Mouse (Mus musculus): ENCODE measurements at regions not wholly inside any gene's neighbourhood (a gene's known extent, or its start where the extent isn't known, plus 50 kb on each side); places are given as distances from the start of the nearest gene placed in this dataset.
"Not testable (repeated sequence)": the region's sequence is repeated elsewhere in the genome, so short reads cannot be mapped to it uniquely, and the experiment has no call there.

DNA sequence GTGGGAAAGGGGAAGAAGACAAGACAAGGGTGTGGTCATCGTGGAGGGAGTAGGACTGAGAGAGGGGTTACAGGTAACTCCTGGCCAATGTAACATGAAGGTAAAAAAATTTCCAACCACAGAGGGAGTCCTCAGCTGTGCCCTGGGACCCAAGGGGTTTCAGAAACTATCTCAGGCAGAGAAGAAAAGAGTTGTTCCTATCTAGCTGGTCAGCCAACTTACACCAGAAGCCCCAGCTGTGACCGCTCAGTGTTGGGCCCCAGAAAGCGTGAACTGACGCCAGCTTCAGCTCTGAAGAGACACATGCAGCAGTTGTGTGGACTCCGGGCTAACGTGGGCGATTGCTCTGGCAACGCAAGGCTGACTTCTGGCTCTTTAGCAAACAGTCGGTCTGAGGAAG, 52.2 kb downstream of the Rhob start:
- no peak for DNase-seq (ENCODE audit: low spot score in 2 of 2)

DNA sequence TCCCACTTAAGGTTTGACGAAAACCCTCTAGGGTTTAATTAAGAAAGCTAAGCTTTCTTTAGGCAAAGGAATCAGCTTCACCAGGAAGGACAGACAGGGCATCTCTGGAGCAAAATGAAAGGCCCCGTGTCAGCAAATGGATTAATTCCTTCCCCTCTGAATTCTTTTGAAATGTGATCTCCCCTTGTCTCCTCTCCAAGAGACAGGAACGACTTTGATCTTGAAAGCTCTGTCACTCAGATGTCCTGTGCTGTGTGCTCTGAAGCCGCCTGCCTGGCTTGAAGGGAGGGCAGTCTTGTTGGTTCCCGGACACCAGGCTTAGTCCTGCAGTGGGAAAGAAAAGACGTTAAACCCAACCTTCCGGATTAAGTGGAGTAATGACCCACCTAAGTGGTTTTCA, 52.8 kb downstream of the Rhob start:
- no peak for DNase-seq (ENCODE audit: low spot score in 2 of 2)

DNA sequence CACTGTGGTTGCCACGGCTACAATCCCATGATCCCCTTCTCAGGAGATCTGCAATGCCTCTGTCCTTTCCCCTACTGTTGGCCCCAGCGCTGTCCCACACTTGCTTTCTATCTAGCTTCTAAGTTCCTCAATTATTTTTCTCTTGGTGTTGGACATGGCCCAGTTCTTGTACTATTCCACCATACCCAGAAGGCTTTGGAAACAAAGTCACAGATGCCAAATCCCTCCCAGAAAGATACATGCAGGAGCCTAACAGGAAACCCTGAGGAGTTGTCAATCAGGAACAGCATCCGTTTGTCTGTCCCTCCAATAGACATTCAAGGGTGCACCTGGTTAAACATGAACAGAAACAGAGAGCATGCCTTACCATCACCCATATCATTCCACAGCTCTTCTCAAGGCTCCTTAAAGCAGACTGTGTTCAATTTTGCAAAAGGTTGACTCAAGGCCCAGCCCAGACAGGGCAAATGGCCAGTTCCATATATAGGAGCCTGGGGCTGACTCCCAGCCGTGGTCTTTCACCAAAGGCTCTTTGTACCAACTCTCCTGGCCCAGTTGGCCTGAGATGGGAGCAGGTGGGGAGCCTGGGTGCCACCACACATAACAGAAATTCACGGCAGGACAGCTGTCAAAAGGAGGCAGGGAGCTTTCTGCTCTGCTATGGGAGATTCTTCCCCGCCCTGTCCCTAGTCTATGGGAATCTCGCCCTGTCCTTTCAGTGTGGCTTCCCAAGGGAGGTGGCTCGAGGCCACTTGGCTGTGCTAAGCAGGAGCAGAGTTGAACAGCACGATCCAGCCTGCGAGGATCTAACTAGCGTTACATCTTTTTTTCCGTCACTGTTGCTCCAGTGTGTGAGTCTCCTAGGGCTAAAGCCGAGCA, 54.6 kb downstream of the Rhob start:
- DNase-seq (ENCODE audit: low spot score in 2 of 2): no peak

DNA sequence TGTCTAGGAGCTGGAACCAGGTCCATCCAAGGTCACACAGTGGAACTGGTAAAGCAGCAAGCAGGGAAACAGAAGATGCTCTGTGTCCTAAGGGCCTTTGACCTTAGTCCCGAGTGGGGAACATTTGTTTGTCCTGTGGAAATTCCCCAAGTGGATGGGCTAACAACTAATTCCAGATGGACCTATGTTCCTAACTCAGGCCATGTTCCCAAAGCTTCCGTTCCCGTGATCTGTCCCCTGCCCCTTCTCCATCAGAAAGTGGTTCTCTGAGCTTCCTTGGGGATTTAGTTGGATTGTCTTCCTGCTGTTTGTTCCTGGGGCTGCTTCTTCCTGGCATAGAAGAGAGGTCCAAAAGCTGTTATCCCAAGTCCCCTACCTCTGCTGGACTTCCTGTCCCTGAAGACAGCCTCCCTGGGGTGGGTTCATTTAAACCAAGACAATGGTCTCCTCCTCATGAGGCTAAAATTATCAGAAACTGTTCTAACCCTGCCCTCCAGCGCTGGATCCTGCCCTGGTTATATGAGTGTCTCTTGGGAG, 55.8 kb downstream of the Rhob start:
- DNase-seq (ENCODE audit: low spot score in 2 of 2): no peak

DNA sequence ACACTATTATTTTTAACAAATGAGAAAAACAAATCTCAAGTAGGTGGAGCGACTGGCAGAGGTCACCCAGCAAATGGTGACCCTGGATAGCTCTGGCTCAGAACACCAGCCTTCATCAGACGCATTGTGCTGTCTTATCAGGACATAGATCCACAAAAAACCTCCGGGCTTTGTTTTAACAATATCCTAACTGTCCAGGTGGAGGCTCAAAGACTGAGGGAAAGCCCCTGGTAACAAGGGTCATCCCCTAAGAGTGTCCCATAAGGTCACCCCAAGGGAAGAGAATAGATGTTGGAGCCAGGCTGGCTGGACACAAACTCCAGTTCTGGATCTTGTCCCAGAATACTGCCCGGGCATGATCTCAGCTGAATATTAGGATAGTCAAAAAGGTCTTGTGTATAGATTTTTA, 56.6 kb downstream of the Rhob start:
- no peak for DNase-seq (ENCODE audit: low spot score in 2 of 2)

DNA sequence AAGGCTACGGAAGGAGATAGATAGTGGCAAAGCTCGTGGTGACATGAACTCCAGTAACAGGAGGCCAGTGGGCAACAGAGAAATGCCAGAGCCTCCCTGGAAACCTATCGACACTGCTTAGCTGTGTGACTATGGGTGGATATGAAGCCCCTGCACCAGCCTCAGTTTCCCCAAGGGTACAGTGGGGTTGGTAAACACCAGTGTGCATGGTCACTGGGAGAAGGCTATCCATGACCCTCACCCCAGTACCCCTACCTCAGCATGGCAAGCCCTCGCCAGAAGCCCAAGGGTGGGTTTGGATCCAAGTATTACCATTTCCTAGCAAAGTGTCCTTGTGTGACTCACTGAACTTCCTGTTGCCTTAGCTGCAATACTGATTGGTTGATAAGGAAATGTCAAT, 58.5 kb downstream of the Rhob start:
- DNase-seq (ENCODE audit: low spot score in 2 of 2): no peak

DNA sequence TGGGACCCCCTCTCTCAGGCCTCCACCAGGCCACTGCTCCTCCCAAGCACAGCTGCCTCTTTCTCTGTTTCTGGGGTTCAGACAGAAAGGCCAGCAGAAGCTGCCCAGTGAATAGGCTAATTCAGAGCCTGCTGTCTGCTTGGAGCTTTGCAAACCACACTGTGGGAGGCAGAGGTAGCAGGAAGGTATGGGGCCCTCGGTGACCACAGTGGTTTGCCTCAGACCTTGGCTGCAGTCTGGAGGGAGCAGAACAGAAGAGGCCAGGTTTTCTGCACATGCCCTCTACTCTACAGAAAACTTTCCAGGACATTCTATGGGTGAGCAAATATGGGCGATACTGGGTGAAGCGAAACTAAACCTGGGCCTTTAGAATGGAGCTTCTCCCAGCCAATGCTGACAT, 59.4 kb downstream of the Rhob start:
- DNase-seq (ENCODE audit: low spot score in 2 of 2): no peak

DNA sequence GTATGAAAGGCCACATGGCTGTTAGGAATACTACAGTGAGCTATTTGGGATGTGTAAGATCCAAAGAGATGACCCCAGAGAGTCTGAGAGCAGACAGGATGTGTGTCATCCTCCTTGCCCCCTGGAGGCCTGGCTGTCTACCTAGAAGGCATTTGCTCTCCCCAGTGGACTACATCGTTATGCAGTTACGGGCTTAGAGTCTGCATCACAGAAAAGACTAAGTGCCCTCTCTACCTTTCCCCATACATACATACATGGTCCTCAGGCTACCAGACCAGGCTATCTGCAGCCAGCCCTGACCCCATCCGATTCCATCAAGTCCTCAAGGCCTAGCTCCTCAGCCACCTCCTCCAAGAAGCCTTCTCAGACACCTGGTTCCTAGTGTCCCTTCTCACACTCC, 59.9 kb downstream of the Rhob start:
- DNase-seq (ENCODE audit: low spot score in 2 of 2): no peak

DNA sequence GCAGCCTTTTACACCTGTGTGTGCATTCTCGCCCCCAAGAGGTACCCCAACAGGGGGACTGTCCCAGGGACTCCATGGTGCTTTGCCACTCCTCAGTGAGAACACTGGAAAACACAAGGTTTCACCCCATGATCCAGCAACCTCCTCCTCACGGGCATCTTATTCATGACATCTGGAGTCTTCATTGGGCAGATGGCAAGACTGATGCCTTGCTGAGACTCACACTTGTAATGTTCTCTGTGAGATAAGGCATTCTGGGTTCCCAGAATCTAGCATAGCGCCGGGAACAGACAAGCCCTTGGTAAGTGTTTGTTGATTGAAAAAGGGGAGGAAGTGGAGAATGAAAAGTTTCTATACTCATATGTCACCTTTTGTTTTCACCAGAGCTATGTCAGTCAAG, 60.3 kb downstream of the Rhob start:
- no peak for DNase-seq (ENCODE audit: low spot score in 2 of 2)

DNA sequence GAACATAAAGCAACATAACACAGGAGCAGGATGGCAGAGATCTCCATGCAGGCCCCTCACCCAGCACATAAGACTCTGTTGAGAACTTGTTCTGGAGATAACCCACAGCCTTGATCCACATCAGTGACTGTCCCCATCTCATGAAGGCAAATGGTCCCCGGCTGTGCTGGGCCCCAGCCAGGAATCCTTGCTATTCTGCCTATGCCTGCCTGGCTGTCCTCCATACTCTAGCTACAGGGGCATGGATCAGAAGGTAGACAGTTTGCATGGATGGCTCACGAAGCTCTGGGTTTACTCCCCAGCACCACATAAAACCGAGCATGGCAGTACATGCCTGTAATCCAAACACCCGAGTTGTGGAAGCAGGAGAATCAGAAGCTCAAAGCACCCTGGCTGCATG, 61.2 kb downstream of the Rhob start:
- peak in 1 of 2 experiments; percentile 37 for DNase-seq (ENCODE audit: low spot score in 2 of 2)

DNA sequence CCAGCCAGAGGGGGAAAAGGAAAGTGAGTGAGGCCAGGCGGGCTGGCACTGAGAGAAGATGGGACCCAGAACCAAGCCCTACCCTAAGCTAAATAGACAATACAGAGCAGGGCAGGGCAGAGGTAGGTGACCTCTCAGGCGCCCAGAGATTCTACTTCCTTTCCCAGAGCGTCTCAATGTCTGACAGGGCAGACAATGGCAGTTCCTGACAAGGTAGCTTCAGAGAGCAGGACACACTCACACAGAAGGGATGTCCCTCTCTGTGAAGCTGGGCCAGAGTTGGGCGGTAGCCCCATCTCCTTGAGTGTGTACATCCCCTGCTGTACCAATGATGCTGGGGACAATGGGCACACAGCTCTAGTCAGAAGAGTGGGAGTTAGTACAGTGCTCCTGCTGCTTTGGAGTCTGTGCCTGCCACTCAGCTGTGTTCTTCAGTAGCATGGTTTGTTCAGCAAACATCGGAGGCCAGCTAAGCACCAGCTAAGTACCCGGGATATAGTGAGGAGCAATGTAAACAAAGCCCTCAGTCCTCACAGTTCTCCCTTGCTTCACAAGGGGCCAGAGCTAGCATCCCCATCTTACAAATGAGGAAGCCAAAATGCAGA, 62.7 kb downstream of the Rhob start:
- no peak for DNase-seq (ENCODE audit: low spot score in 2 of 2)

DNA sequence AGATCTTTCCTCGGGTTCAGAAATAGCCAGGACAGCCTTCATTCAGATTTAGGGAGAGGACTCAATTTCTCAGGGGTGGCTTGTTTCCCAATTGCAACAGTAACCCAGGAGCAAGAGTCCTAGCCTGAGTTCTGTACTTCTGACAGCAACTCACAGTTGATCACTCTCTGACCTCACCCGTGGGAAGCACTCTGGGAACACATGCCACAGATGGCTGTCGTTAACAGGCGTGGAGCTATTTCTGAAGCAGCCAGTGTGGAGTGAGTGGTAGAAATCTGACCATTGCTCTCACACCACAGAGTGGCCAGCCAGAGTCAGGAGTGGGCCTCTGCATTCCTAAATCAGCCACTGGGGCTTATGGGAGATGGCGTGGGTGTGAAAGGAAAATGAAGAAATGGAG, 63.3 kb downstream of the Rhob start:
- DNase-seq (ENCODE audit: low spot score in 2 of 2): no peak

DNA sequence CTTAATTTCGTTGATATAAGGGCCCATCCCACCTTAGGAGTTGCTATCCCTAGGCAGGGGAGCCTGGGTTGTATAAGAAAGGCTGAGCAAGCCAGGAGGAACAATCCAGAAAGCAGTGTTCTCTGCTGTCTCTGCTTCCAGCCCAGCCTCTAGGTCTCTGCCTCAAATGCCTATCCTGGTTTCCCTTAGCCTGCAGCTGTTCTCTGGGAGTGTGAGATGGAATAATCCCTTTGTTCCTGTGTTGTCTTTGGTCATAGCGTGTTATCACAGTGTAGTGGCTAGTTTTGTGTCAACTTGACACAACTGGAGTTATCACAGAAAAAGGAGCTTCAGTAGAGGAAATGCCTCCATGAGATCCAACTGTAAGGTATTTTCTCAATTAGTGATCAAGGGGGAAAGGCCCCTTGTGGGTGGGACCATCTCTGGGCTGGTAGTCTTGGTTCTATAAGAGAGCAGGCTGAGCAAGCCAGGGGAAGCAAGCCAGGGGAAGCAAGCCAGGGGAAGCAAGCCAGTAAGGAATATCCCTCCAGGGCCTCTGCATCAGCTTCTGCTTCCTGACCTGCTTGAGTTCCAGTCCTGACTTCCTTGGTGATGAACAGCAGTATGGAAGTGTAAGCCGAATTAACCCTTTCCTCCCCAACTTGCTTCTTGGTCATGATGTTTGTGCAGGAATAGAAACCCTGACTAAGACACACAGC, 64.0 kb downstream of the Rhob start:
- not testable (repeated sequence) for DNase-seq (ENCODE audit: low spot score in 2 of 2)

DNA sequence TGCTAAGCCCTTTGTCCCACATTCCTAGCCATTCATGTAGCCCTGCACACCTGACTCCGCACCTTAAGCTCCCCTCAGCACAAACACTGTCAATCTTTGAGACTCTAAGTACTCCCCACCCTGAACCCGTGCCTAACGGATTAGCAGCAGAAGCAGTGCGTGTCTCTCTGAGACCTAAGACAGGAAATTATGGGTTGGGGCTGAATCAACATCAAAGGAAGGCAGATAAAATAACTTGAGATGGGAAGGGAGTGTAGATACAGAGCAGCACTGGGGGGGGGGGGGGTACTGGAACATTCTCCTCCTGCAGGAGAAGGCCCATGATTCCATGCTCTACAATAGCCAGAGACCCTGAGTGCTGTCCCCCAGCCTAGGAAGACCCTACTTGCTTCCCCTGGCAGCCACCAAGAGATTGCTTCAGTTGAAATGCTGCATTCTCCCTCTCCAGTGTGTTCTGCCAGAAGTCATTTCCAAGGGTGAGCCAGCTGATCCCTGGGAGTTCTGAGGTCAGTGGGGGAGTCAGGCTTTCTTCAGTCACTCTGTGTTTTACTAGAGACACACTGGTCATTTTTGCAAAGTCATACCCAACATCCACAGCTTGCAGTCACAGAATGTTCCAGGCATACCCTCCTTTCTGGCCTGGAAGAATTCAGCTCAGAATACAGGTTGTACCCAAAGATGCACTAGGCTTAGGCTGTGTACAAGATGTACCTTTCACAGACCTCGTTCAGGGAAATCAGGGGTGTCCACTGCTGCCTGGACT, 71.4 kb downstream of the Rhob start:
- no peak for DNase-seq (ENCODE audit: low spot score in 2 of 2)

DNA sequence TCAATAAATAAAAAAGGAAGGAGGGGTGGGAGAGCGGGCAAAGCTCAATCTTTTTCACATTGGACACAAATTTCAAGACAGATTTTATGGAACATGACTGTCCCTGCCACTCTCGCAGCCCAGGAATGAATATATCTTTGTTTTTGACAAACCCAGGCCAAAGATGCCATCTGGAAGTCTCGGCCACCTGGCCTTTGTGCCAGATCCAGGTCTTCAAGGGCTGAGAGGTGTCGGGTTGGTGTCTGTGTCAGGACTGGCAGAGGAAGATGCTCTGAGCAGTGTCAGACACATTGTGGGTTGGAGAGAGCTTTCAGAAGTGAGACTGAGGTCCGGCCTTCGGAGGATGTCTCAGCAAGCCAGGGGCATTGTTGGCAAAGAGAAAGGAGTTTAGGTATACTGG, 75.3 kb downstream of the Rhob start:
- DNase-seq (ENCODE audit: low spot score in 2 of 2): no peak

DNA sequence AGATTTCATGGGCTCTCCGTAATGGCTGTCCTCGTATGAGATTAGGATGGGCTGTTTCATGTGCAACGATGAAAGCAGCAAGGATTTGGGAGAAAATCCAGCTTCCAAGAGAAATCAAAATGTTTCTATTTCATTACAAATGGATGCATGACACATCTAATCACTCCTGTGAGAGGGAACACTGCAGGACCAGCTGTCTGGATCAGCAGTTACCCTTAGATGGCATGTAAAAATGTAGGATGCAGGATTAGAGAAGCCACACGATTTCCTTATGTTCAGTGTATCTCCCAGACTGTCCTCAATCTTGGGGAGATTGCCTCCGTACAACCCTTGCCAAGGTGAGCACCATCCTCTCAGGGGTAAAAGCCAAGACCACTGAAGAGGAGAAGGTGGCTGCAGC, 77.1 kb downstream of the Rhob start:
- DNase-seq (ENCODE audit: low spot score in 2 of 2): no peak

DNA sequence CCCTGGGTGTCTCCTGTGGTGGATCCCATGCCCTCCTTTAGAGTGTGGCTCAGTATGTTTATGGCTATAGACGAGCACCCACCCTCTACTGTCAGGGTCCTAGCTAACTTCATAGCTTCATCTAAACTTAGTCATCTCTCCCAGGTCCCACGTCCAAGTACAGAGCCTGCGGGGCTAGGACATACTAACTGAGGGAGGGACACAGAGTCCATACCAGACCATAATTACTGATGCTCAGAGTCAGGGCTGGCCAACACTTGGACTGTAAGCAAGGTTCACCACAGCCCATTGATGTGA, 78.6 kb downstream of the Rhob start:
- no peak for DNase-seq (ENCODE audit: low spot score in 2 of 2)

DNA sequence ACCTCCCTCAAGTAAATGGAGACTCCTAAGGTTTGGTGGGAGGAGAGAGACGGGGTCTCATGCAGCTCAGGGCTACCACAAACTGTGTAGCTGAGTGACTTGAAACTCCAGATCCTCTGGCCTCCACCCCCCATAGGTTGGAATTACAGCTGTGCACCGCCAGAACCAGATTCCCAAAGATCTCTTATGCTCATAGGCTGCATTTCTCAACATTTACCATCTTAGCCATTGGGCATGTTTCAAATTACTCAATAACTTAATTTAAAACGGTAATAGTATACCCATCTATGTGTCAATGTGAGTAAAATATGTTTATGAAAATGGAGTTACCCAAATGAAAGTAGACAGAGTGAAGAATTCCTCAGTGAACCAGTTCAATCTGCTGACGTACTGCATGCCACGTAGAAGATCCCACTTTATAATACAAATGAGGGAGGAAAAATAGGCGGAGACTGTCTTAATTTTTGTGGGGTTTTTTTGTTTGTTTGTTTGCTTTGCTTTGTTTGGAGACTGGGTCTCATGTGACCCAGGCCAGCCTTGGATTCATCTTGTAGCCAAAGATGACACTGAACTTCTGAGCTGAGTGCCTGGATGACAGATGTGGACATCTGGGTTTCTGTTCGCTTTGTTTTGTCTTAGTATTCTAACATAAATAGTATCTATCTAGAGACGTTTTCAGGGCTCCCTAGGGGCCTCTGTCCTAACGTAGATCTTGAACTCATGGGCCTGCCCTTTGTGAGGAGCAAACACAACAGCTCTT, 79.1 kb downstream of the Rhob start:
- no peak for DNase-seq (ENCODE audit: low spot score in 2 of 2)

DNA sequence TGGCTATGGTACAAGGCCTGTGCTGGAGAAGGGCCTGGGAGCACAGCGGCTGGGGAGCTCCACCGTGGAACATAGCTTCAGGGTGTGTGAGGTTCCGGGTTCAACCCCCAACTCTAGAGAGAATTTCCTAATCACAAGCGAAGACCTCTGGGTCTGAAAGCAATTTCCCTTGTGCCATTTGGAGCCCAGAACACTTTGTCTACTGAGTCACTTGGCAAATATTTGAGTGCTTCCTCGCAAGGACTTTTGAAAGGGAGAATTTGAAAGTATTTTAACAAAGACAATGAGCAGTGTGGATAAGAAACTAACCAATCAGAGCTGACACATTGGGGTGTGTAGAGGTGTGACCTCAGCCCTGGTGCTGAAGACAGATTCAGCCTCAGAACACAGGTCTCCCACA, 80.9 kb downstream of the Rhob start:
- DNase-seq (ENCODE audit: low spot score in 2 of 2): no peak

DNA sequence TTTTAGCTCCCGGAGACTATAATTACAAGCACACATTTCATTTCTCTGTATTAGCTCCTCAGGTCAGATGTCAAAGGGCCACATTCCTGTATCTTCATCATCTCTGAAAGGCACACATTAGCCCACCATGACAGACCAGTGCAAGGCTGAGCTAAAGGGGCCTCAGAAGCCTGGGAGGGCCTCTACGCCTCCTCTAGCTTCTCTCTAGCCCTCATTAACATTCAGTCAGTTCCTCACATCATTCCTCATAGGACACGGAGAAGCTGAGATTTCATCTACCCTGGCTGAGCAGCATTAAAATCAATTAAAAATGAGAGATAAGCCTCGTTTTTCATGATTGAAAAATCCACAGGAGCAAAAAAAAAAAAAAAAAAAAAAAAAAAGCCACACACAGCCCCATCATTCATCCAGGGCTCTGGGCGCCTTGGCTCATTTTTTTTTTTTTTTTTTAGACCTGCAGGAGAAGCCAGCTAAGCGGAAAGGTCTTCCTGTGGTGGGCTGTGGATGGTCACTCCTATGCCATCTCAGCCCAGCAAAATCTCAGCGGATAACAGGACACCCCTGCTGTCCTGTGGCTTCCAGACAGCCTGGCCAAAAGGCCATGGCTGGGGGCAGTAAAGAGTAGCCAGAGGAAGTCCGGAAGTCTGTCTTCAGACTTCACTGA, 82.5 kb downstream of the Rhob start:
- DNase-seq (ENCODE audit: low spot score in 2 of 2): no peak

DNA sequence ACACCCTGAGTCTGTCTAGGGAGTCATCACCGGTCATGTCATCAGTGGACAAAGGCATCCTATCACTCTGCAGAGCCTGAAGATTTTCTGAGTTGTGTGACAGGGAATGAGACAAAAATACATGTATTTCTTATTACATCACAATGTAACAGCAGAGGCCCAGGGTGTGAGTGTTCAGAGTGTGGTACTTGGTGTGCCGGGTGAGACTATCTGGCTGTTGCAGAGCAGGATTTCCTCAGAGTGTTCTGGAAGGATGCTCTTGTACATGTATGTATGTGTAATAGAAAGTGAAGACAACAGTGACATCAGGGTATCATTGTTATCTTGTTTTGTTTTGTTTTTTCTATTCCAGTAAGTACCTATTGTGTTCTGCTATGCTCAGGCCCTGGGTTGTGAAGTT, 87.7 kb downstream of the Rhob start:
- DNase-seq (ENCODE audit: low spot score in 2 of 2): no peak
